Mouse (Mus musculus) thymus, postnatal 25 days (tissue): Measurements from ENCODE around the gene Pltp.
"Not testable (repeated sequence)": the region's sequence is repeated elsewhere in the genome, so short reads cannot be mapped to it uniquely, and the experiment has no call there.

Source experiments
- DNase-seq: peaks from one replicate; pipeline ENCODE4 v3.0.0; 2022

Gene Pltp

DNA sequence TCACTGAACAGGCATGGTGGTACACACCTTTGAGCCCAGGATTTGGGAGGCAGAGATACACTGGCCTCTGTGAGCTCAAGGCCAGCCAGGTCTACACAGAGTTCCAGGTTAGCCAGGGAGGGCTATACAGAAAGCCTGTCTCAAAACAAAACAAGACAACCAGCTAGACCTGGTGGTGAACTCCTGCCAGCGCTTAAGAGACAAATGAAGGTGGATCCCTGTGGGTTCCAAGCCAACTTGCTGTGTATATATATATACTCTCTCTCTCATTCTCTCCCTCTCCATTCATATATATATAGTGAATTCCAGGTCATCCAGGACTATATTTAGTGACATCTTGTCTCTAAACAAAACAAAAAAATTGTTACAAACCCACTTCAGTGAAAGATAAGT, 53.6 kb downstream of the Pltp start:
- no peak for DNase-seq

DNA sequence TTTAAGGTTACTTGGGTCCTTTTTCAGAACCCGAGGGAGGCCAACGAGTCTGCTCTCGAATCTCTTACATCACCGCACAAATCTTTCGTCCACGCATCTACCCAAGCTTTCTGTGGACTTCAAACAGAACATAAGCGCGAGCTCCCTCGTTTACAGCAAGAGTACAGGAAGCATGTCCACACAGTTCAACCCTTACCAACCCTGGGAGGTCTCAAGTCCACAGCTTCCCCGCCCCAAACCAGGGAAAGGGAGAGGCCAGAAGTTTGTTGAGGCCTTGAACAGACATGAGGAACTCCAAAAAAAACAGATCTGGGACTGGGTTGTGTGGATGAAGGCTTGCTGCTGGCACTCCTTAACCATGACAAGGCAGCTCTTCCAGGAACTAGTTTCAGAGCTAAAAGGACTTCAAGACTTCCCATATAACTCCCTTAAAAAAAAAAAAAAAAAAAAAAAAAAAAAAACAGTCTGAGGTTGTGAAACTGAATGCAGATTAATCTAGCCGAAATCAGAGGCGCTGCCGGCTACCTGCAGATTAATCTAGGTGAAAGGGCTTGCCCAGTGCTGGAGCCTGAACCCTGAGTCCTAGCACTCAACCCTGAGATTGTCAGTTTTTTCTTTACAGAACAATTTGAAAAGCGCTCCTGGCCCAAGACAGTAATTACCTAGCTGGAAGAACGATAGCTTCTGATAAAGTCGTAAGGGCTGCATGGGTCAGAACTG, 54.1 kb downstream of the Pltp start:
- no peak for DNase-seq

DNA sequence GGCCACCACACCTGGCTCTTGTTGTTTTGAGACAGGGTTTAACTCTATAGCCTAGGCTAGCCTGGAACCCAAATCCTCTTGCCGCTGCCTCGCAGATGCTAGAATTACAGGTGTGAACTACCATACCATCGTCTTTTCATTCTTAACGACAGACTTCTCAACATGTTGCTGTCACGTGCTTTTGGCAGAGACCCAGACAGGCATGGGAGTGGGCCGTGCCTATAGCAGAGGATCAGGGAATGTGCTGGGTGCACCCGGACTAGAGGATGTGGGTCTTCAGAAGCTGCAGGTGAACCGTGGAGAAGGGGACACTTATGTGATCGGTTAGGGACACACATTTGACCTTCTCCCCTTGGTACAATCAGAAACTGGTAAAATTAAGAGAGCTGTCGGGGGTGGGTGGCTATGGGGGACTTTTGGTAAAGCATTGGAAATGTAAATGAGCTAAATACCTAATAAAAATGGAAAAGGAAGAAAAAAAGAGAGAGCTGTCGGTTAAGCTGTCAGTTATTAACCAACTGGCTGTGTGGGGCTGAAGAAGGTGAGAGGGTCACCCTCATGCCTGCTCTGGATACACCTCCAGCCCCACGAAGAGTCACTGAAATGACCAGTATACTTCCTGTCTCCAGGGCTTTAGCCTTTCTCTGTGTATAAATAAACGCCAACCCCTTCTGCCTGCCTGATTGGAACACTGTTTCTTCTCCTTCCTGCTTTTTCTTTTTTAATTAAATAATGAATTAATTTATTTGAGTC, 57.1 kb downstream of the Pltp start:
- no peak for DNase-seq

DNA sequence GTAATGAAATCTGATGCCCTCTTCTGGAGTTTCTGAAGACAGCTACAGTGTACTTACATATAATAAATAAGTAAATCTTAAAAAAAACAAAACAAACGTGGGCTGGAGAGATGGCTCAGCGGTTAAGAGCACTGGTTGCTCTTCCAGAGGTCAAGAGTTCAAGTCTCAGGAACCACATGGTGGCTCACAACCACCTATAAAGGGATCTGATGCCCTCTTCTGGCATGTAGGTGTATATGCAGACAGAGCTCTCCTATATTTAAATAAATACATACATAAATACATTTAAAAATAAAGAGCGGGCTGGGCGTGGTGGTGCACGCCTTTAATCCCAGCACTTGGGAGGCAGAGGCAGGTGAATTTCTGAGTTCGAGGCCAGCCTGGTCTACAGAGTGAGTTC, 59.0 kb downstream of the Pltp start:
- not testable (repeated sequence) for DNase-seq

DNA sequence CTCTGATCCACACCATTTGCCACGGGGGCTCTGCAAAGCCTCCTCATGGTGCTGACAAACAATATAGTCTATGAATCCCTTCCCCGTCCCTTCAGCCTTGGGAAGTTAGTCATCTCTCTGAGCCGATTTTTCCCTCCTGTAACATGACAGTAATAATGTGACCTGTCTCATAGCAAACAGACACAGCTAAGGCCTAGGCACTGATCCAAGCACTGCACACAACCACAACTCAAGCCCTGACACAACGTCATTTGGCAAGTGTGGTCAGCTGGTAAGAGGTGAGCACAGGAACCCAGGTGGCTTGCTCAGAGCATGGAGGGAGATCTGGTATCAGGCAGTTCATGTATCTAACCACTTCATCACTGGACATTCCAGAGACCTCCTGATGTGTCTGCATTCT, 61.6 kb downstream of the Pltp start:
- no peak for DNase-seq

DNA sequence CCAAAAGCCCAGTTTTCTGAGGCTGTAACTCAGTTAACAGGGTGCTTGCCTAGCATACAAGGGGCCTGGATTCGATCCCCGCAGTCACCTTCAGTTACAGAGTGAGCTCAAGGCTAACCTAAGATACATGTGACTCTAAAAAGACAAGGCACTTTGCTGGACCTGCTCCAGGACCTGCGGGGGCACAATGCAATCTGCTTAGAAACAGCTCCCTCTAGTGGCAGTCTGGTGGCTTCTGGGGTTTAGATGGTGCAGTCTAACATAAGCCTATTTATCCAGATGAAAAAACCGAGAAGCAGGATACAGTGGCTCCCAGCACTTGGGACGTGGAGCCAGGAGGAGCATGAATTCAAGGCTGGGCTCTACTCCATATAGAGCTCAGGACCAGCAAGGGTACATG, 63.2 kb downstream of the Pltp start:
- DNase-seq: peak; percentile 66

DNA sequence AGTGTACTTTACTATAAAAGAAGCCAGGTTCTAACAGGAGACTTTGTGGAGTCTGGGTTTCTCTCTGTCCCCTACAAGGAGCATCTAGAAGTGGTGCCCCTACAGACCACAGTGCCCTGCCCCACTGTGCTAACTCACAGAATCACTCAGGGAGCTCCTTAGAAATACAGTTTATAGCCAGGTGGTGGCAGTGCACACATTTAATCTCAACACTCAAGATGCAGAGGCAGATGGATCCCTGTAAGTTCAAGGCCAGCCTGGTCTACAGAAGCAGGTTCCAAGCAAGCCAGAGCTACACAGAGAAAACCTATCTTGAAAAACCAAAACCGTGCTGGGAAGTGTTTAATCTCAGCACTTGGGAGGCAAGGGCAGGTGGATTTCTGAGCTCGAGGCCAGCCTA, 63.7 kb downstream of the Pltp start:
- no peak for DNase-seq

DNA sequence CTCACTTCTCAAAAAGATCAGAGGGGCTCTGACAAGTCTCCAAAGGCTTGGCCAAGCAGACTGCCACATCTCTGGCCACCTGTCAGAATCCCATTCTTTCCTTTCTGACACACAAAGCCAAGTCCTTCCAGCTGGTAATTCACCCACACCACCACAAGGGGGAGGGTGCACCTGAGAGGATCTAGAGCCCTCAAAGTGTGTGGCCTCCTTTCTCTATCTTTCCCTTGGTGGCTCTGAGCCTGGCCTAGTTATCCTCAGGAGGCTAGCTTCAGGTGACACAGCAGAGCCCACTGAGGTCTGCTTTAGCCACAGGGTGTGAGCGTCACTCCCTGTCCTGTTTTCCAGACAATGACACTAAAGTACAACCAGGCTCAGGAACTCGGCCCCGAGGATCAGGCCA, 64.3 kb downstream of the Pltp start:
- peak; percentile 66 for DNase-seq

DNA sequence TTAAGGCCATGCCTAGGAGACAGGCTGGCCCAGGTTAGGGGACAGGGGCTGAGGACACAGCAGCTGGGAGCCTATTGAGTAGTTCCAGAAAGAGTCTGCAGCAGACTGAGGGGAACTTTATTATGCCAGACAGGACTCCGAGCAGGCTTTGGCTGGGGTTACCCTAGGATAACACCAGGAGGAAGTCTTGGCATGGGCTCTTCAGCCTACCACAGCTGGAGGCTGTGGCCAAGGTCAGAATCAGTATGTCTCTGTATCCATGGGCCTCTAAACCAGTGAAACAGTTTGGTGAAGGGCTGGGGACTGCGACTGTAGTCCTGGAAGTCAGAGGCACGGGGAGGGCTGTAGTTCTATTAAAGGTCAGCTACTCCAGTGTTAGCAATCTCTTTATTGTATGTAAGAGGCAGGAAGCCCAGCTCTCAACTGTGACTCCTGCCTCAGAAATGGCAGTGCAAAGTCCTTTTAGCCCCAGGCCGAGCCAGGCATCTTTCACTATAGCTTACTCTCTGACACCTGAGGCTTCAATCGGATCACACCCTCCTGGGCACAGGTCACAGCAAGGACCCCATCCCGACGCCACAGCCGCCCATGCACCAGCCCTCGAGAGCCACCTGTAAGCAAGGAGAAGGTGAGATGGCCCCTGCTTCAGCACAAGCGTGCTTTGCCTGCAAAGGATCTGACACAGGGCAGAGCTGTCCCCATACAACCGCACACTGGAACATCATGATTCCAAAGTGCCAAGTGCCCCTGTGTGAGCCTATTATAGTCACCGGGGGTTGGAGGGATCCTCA, 64.9 kb downstream of the Pltp start:
- no peak for DNase-seq

DNA sequence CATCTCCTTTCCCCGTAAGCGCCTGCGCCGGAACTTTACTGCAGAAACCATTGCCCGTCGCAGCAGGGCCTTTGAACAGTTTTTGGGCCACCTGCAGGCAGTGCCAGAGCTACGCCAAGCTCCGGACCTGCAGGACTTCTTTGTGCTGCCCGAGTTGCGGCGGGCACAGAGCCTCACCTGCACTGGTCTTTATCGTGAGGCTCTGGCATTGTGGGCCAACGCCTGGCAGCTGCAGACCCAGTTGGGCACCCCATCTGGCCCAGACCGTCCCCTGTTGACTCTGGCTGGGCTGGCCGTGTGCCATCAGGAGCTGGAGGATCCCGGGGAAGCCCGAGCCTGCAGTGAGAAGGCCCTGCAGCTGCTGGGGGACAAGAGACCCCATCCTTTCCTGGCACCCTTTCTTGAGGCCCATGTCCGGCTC, 65.7 kb downstream of the Pltp start:
- DNase-seq: no peak

DNA sequence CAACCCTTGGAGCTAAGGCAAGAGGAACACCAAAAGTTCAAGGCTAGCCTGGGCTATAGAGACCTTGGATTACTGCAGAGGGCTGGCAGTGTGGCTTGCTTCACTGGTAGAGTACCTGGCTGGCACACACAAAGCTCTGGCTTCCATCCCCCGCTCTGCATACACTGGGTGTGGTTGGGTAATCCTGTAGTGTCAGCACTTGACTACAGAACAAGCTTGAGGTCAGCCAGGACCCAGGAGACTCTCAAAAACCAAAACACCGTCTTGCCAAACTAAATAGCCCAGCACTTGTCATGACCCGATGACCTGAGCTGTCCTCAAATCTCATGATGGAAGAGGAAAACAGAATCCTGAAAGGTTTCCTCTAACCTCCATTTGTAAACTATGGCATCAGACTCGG, 67.1 kb downstream of the Pltp start:
- no peak for DNase-seq
